Mouse (Mus musculus) C2C12 (cell line): ENCODE measurements at regions not wholly inside any gene's neighbourhood (a gene's known extent, or its start where the extent isn't known, plus 50 kb on each side); places are given as distances from the start of the nearest gene placed in this dataset.

ENCODE experiments used
- CEBPB ChIP-seq: IDR thresholded peaks from one replicate; pipeline ENCODE4 v1.6.1; 2011; ENCODE audit warnings: low read depth, mild to moderate bottlenecking, control low read depth, moderate library complexity
- CTCF ChIP-seq: IDR thresholded peaks from one replicate; pipeline ENCODE4 v1.5.1; 2011; ENCODE audit not compliant: control insufficient read depth, insufficient read depth, insufficient read length
- MYOD1 ChIP-seq: IDR thresholded peaks from one replicate; pipeline ENCODE4 v1.6.1; 2011; ENCODE audit warnings: low read depth; ENCODE audit not compliant: control insufficient read depth, insufficient read length
- USF1 ChIP-seq: IDR thresholded peaks from one replicate; pipeline ENCODE4 v1.6.1; 2011; ENCODE audit warnings: low read depth, mild to moderate bottlenecking, control low read depth, moderate library complexity

DNA sequence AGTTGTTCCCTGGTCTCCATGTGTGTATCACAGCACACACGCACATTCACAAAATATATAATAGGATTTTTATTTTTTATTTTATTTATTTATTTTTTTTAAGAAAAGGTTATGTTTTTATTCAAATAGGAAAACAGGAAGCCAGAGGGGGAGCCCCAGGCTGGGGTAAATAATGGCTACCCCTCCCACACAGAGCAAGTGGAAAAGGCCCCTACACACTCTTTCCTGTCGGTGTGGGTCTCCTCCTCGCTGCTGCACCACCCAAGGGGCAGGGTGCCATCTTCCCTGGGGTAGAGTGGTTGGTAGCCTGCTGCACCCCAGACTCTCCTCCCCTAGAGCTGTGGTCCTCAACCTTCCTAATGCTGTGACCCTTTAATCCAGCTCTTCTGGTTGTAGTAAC is 181.6 kb downstream of the Katnal1 start:
- TF ChIP-seq USF1 (no peak), CTCF (no peak), CEBPB (no peak), MYOD1 (no peak)
